In genomic region chr14:76714727-76715126, GRCm38 (mm10) we compare ENCODE assay signal across 11 mouse cellular contexts.
A peak's percentile ranks its signal among the peaks of the same experiment; 100 is the strongest.
DNase-seq lines count a peak whose midpoint lies in the region; TF ChIP-seq lines count a peak whose summit lies in the region.
"Had no signal": no experiment of that assay in that cellular context is flagged by ENCODE, and none has a peak within 500 bp of the region (broad histone marks: within the 10 kb centered on the region; RNA-seq: fewer than 3 reads in every experiment).

No protein-coding gene starts in this region.

- TF ChIP-seq CTCF in left cerebral cortex, adult 2 months (IDR thresholded peaks at IDR 0.05), result no peak

- no peak overlapping the region for H3K27ac ChIP-seq in left cerebral cortex, adult 2 months
- H3K27ac ChIP-seq in midbrain, embryonic 10.5 days (replicated peaks), result no peak overlapping the region
- H3K27ac ChIP-seq: embryonic facial prominence, embryonic 13.5 days; macrophage; neural tube, embryonic 15.5 days had no signal

- intact Hi-C loops in left cerebral cortex, postnatal 36 days (cut with DNase I), result no loop called here
- intact Hi-C loops in left cerebral cortex, adult 2 months (cut with DNase I), result no loop called here

- no peaks in the 10 kb centered on the region for H3K9me3 ChIP-seq in midbrain, embryonic 10.5 days (replicated peaks)
- H3K9me3 ChIP-seq: embryonic facial prominence, embryonic 13.5 days; neural tube, embryonic 15.5 days had no signal

- no peak overlapping the region for H3K4me3 ChIP-seq in left cerebral cortex, adult 2 months
- no peak overlapping the region for H3K4me3 ChIP-seq in midbrain, embryonic 10.5 days
- H3K4me3 ChIP-seq: embryonic facial prominence, embryonic 13.5 days; neural tube, embryonic 15.5 days had no signal

- peak; percentile 58 for DNase-seq in adrenal gland, adult 8-10 months
- DNase-seq in heart, adult 18-20 months, result peak; percentile 76 to 80
- DNase-seq in kidney, adult 8-10 months, result peak; percentile 48 to 51
- DNase-seq in lung, postnatal 14 days, result peak; percentile 69
- no peak for DNase-seq in left cerebral cortex, postnatal 36 days (ENCODE audit: low spot score in 2 of 2)
- DNase-seq in left cerebral cortex, adult 2 months (ENCODE audit: extremely low spot score in 1 of 2, low spot score in 2 of 2), result no peak
- no peak for DNase-seq in midbrain, embryonic 10.5 days (ENCODE audit: low spot score)
- no peak for DNase-seq in left cerebral cortex, adult 18-20 months (ENCODE audit: low spot score in 2 of 2)

- H3K36me3 ChIP-seq in midbrain, embryonic 10.5 days, result no peaks in the 10 kb centered on the region
- H3K36me3 ChIP-seq: embryonic facial prominence, embryonic 13.5 days; neural tube, embryonic 15.5 days had no signal

- H3K27me3 ChIP-seq in midbrain, embryonic 10.5 days (ENCODE audit: low read depth, poor library complexity, severe bottlenecking), result no peaks in the 10 kb centered on the region
- H3K27me3 ChIP-seq: embryonic facial prominence, embryonic 13.5 days; neural tube, embryonic 15.5 days had no signal

- 87% methylated on average over 4 of the region's 4 CpGs for WGBS in midbrain, embryonic 10.5 days

- 0 out of 2 replicates have a peak, but pooled peaks cover 6% of the 10 kb centered on the region for H3K4me1 ChIP-seq in midbrain, embryonic 10.5 days
- H3K4me1 ChIP-seq: embryonic facial prominence, embryonic 13.5 days; neural tube, embryonic 15.5 days had no signal

Comparison
In these comparisons a context has a peak if more than half of its experiments do, and no peak if none do; other contexts are left out.
1. DNase-seq: peak in adrenal gland, adult 8-10 months (single experiment), heart, adult 18-20 months (2 of 2), kidney, adult 8-10 months (2 of 2) and lung, postnatal 14 days (single experiment); none in left cerebral cortex, postnatal 36 days (0 of 2), left cerebral cortex, adult 2 months (0 of 2), midbrain, embryonic 10.5 days (single experiment) and left cerebral cortex, adult 18-20 months (0 of 2).